Mouse (Mus musculus) frontal cortex, adult 2 months (tissue): ENCODE results near the gene Lingo1. TPM values are rescaled to one million over a fixed set of nuclear protein-coding genes. Genes with fewer than 3 reads are reported as not detected.
A peak's percentile ranks its signal among the peaks of the same experiment; 100 is the strongest.

Experiments
- DNase-seq, 2 experiments: peaks; one replicate each; pipeline ENCODE4 v3.0.0; 2022; ENCODE audit warnings: low spot score in 1 of 2; ENCODE audit errors: extremely low spot score in 1 of 2
- polyA plus RNA-seq: library from polyadenylated mRNA; depleted of rRNA; stranded (reverse); fragments of >200 nt; gene quantifications from 2 replicates; pipeline ENCODE4 v1.2.3, GENCODE M21; 2012; rRNA removed

The Lingo1 gene
- polyA plus RNA-seq: 299 and 328 TPM in 2 replicates

DNA sequence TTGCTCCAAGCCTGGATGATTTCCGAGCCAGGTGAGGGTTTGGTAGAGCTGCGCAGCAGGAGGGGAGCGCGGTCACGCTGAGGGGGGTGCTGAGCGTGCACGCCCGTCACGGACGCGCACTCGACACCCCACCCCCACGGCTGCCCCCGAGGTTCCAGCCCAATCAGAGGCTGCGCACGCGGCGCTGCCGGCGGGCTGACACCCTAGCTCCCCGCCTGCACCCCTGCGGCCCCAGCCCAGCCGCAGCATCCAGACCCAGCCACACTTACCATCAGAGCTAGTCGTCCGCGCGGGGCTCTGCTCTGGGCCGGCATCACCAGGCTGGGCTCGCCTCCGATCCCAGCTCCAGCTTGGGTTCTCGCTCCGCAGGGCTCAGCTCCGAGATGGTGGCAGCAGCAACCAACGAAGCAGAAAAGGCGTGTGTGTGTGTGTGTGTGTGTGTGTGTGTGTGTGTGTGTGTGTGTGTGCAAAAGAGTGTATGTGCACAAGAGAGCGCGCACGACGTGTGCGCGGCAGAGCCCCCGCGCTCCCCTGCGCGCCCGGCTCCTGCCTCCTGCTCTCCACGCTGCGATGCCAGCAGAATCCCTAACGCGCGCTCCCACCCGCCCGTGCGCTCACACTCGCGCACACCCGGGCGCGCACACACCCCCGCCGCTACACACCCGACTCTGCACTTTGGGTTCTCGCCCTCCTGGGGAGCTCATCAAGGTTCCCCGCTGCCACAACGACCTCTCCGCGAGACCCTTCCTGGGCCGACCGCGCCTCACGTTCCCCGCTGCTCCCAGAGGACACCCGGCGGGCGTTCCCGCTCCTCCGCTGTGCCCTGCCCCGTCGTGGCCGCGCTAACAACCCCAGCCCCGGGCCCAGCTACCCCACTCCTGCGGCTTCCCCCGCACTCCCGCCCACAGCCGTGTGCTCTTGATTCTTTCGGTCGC is at the start of gene Lingo1:
TSS of gene Lingo1 (minus strand) at position 748 of the 935 bp plus-strand sequence.
- DNase-seq: peak; percentile 57 to 83

- DNase-seq: no peak
These were observed 48.4 kb upstream of the Lingo1 start for GRCm38 (mm10) chr9:56844644-56845043.

GRCm38 (mm10) chr9:56843679-56844188 is 47.5 kb upstream of the Lingo1 start:
- peak in 1 of 2 experiments; percentile 91 for DNase-seq

GRCm38 (mm10) chr9:56842303-56842719 is 46.0 kb upstream of the Lingo1 start:
- DNase-seq: no peak

DNA sequence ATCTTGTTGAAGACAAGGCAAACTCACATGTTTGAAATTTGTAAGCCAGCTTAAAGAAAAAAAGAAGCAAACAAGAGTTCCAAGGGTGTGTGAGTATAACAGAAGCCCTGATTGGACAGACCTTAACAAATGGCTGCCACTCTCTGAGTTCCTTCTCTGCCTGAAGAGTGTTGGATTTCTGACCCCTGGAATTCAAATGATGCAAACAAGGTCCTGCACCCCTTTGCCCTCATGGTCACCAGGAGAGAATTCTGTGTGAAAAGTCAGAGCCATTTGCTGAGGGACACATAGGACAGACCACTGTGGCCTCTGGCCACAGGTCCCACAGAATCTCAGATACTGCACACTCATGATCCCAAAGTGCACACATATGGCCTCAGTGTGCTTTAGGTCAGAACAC is 45.6 kb upstream of the Lingo1 start:
- no peak for DNase-seq

DNA sequence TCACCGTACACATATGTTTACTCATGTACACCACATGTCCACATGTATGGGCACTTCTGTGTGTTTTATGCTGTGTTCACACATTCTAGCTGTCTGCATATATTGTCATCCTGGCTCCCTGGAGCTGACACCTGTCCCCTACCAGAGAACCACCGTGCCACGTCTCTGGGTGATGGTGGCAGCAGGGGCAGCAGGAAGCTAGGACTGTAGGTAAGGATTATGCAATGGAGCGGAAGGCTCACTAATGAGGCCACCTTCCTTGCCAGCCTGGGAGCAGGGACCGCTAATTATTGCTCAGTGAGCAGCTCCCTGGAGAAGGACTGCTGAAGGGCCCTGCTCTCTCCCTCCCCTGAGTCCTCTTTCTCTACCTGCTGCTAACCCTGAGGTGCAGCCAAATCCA is 44.5 kb upstream of the Lingo1 start:
- no peak for DNase-seq

DNA sequence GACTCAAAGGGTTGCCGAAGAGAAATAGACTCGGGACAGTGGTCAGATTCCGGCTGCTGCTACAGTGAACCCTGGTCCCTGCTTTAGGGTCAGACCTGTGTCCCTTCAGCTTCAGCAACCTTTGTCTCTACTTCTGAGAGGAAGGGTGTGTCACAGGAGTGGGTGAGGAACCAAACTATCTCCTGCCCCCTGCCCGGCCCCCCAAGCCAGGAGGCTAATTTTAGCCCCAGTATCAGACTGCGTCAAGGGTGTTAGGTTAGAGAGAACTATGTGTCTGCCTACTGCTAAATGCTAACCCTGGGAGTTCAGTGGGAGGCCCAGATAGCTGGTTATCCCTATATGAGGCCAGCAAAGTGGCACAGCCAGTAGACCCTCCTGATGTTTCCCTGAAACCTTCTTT is 38.9 kb upstream of the Lingo1 start:
- DNase-seq: no peak

GRCm38 (mm10) chr9:56832900-56833299 is 36.6 kb upstream of the Lingo1 start:
- DNase-seq: peak in 1 of 2 experiments; percentile 66

- DNase-seq: no peak
These were observed 35.6 kb upstream of the Lingo1 start for GRCm38 (mm10) chr9:56831904-56832303.

GRCm38 (mm10) chr9:56830162-56830561 is 33.9 kb upstream of the Lingo1 start:
- DNase-seq: peak in 1 of 2 experiments; percentile 70

GRCm38 (mm10) chr9:56828841-56829240 is 32.6 kb upstream of the Lingo1 start:
- no peak for DNase-seq

GRCm38 (mm10) chr9:56828146-56828545 is 31.9 kb upstream of the Lingo1 start:
- no peak for DNase-seq

GRCm38 (mm10) chr9:56825476-56826213 is 29.4 kb upstream of the Lingo1 start:
- DNase-seq: no peak

DNA sequence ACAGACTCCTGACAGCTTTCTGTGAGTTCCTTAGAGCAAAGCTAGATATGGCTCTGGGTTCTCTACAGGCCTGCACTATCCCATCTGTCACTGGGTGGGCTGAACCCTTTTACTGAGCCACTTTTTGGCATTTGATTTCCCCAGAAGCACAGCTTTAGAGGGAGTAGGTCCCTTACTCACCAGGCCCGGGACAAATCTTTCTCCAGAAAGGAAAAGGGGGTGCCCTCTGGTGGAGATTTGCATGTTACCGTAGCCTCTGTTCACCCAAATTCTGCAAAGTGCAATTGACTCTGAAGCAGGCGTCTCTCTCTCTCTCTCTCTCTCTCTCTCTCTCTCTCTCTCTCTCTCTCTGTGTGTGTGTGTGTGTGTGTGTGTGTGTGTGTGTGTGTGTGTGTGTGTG is 28.6 kb upstream of the Lingo1 start:
- peak in 1 of 2 experiments; percentile 63 for DNase-seq

GRCm38 (mm10) chr9:56810916-56811315 is 14.6 kb upstream of the Lingo1 start:
- DNase-seq: no peak

- DNase-seq: no peak
These were observed 11.7 kb upstream of the Lingo1 start for GRCm38 (mm10) chr9:56807990-56808389.

DNA sequence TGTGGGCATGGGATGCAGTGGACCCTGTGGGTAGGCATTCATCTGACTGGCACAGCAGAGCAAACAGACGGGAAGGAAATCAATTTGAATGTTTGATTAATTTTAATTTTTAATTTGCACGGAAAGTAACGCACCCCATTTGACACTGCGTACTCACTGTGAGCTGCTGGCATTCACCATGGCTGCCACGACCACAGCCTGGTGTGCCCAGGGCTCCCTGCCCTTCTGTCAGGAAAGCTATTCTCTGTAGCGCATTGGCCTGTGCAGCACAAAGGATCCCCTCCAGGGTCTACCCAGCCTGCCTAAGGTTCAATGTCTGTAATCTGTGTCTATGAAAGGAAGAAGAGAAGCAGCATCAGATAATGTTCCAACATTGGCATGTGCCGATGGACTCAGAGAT is 6.9 kb upstream of the Lingo1 start:
- no peak for DNase-seq

DNA sequence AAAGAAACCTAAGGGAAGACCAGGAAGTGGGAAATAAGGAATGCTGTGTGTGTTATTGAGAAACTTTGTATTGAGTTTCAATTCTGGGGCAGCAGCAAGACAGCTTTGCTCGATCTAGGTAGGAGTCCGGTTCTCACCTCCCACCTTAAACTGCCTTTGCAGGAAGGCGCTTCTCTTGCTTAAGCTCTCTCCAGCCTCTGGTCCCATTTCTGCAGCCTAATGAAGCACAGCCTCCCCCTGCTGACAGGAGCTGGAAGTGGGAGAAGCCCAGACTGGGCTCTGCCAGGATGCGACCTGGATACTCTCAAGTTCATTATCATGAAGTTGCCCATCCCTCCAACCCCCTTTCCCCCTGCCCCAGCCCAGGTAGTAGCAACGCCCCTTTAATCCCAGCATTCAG is 1.6 kb upstream of the Lingo1 start:
- peak; percentile 62 to 88 for DNase-seq

- peak in 1 of 2 experiments; percentile 36 for DNase-seq
These were observed 426 bp upstream of the Lingo1 start for GRCm38 (mm10) chr9:56796656-56797131.

- DNase-seq: no peak
These were observed 4.5 kb downstream of the Lingo1 start for GRCm38 (mm10) chr9:56791696-56792261.

DNA sequence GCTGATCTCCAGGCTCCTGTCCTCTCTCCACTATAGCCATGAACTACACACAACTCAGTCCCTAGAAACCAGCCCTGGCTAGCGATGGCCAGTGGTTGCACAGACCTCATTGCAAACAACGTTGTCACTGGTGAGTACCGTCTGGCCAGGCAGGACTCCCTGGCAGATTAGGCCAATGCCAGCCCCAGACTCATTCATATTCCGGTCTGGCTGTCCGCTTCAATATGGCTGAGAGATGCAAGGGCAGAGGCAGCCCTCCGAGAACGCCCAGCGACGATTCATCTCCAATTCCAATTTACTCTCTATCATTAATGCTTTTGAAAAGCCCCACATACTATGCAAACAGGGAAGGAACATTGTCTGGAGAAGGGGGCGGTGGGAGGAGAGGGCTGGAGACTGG is 11.7 kb downstream of the Lingo1 start:
- DNase-seq: no peak
